Mouse (Mus musculus): ENCODE measurements around the gene Erbb3.

DNA sequence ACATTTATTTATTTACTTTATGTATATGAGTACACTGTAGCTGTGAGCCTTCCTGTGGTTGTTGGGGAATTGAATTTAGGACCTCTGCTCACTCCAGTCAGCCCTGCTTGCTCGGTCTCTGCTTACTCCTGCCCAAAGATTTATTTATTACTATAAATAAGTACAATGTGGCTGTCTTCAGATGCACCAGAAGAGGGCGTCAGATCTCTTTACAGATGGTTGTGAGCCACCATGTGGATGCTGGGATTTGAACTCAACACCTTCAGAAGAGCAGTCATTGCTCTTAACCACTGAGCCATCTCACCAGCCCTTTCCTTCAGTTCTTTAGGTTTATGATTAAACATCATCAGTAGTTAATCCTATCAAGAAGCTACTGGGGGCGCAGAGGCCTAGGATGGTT is 25.5 kb upstream of the Erbb3 start:
- no peak for TF ChIP-seq GATA1 (IDR thresholded peaks at IDR 0.05; ENCODE audit: borderline replicate concordance, low read length)
- TF ChIP-seq FLI1 (IDR thresholded peaks at IDR 0.05; ENCODE audit: low read length): no peak

Measured in megakaryocyte, embryonic 14.5 days (primary cell).